Mouse (Mus musculus) liver, postnatal 0 days (tissue): ENCODE measurements at regions not wholly inside any gene's neighbourhood (a gene's known extent, or its start where the extent isn't known, plus 50 kb on each side); places are given as distances from the start of the nearest gene placed in this dataset.

ENCODE experiments used
- ATAC-seq: fragments of 200-750 bp; cut with Nextera tagmentation; 2 replicates; pipeline ENCODE4 v1.8.0; 2017; ENCODE audit warnings: mild to moderate bottlenecking, moderate library complexity
- DNase-seq: peaks from one replicate; pipeline ENCODE4 v3.0.0-alpha.2; 2016
- H3K27ac ChIP-seq: fragments of 300-500 bp; sonication (generic); 2 replicates; pipeline ENCODE4 v1.5.1; 2014; ENCODE audit warnings: antibody characterized with exemption, moderate library complexity, mild to moderate bottlenecking, low read depth
- H3K27me3 ChIP-seq: fragments of 300-500 bp; sonication (generic); 2 replicates; pipeline ENCODE4 v1.6.1; 2014; ENCODE audit warnings: low read length, control low read depth, mixed read lengths; ENCODE audit not compliant: insufficient read depth
- H3K36me3 ChIP-seq: fragments of 300-500 bp; sonication (generic); replicated peaks from 2 replicates; pipeline ENCODE4 v1.6.1; 2014; ENCODE audit warnings: mild to moderate bottlenecking, control low read depth, low read length, moderate library complexity, mixed read lengths; ENCODE audit not compliant: insufficient read depth
- H3K4me1 ChIP-seq: fragments of 300-500 bp; sonication (generic); 2 replicates; pipeline ENCODE4 v1.6.1; 2014; ENCODE audit warnings: antibody characterized with exemption, mild to moderate bottlenecking, control low read depth; ENCODE audit not compliant: insufficient read depth
- H3K4me2 ChIP-seq: fragments of 300-500 bp; sonication (generic); 2 replicates; pipeline ENCODE4 v1.6.1; 2014; ENCODE audit warnings: low read depth, mild to moderate bottlenecking, low read length, moderate library complexity, mixed read lengths
- H3K4me3 ChIP-seq: fragments of 300-500 bp; sonication (generic); 2 replicates; pipeline ENCODE4 v1.5.1; 2014; ENCODE audit warnings: low read depth, low read length
- H3K9ac ChIP-seq: fragments of 300-500 bp; sonication (generic); replicated peaks from 2 replicates; pipeline ENCODE4 v1.6.1; 2014; ENCODE audit warnings: mild to moderate bottlenecking, moderate library complexity
- H3K9me3 ChIP-seq: fragments of 300-500 bp; sonication (generic); 2 replicates; pipeline ENCODE4 v1.6.1; 2016; ENCODE audit warnings: mild to moderate bottlenecking, control low read depth, low read length, mixed read lengths
- CTCF ChIP-seq: sonication (generic); IDR thresholded peaks from 2 replicates; pipeline ENCODE4 v1.5.1; 2016; ENCODE audit warnings: antibody characterized with exemption, low read depth
- EP300 ChIP-seq: IDR thresholded peaks from 2 replicates; pipeline ENCODE4 v1.6.1; 2016; ENCODE audit warnings: antibody characterized with exemption, low read depth, mild to moderate bottlenecking
- WGBS: fragments of 180-500 bp; shearing (Covaris S2); extraction: QIAGEN DNeasy Blood & Tissue Kit; methylation state at CpG from one replicate; pipeline ENCODE4 v1.1.7; 2014; ENCODE audit not compliant: insufficient replicate concordance; 5-methylcytosine and 5-hydroxymethylcytosine counted together

DNA sequence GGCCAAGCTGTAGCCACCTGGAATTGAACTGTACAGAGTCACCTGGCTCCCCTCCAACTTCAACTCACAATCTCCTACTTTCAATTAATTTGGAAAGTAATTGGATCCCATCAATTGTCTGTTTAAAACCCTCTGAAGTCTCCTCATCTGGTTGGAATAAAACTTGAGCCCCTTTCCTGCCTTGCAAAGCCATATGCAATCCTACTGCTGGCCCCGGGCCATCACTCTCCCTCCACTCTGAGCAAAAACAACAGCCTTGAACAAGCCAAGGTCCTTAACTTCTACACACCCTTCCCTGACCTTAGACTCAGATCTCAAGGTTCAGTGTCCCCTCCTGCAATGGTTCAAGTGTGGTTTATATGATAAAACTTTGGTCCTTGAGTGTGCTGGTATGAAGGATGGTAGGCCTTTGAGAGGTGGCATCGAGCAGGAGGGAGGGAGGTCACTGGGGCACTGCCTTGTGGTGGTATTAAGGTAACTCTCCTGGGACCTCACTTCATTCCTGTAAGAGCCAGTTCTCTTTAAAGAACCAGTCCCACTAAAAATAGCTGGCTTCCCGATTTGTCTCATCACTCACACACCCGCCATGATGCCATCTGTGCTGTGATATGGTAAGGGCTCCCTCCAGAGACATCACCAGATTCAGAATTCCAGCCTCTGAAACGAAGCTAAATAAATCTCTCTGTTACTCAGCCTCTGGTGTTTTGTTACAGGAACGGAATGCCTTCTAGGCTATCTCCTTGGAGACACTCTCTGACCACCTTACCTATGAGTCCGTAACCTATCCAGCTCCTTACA lies 112.0 kb upstream of the Zmiz1 start:
- H3K4me3 ChIP-seq = no peak overlapping the region
- H3K27ac ChIP-seq = no peak overlapping the region
- ATAC-seq (no peak), DNase-seq (no peak)
- H3K27me3 ChIP-seq = no peaks in the 10 kb centered on the region
- WGBS = 74% methylated on average over 7 of the region's 7 CpGs
- H3K9ac ChIP-seq = no peak overlapping the region
- TF ChIP-seq CTCF = no peak
- TF ChIP-seq EP300 = no peak
- no peaks in the 10 kb centered on the region for H3K36me3 ChIP-seq
- H3K9me3 ChIP-seq = no peaks in the 10 kb centered on the region
- H3K4me1 ChIP-seq = no peaks in the 10 kb centered on the region
- no peak overlapping the region for H3K4me2 ChIP-seq

DNA sequence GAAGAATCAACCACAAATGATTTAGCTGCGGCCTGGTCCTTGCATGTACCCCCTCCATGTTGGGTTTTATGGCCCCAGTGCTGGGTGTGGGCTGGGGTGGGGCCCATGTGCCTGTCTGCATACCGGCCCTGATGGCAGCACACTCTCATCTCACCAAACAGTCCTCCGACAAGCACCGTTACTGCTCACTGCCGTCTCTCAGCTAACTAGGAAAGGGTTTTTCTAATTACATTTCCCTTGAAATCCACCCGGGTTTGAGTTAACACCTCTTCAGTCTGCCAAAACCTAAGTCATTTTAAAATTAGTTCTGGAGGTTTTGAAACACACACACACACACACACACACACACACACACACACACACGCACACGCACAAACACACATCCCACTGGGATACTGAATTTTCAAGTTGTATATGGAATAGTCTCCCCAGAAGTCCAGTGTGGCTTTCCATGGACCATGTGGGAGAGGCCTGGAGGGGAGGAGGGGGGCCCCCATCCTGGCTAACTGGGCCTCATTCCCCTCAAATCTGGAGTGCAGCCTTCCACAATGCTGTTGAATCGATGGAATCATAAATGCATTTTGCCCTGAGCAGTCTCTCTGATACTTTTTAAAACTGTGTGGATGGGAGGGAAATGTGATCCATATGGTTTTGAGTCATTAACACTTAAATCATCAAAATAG lies 108.6 kb upstream of the Zmiz1 start:
- H3K36me3 ChIP-seq = no peaks in the 10 kb centered on the region
- no peaks in the 10 kb centered on the region for H3K27me3 ChIP-seq
- no peak overlapping the region for H3K4me2 ChIP-seq
- no peak for TF ChIP-seq CTCF
- no peak for TF ChIP-seq EP300
- no peak overlapping the region for H3K4me3 ChIP-seq
- no peak for DNase-seq
- no peak overlapping the region for H3K27ac ChIP-seq
- no peaks in the 10 kb centered on the region for H3K4me1 ChIP-seq
- no peaks in the 10 kb centered on the region for H3K9me3 ChIP-seq
- H3K9ac ChIP-seq = no peak overlapping the region
- no peak for ATAC-seq
- 66% methylated on average over 9 of the region's 9 CpGs for WGBS

DNA sequence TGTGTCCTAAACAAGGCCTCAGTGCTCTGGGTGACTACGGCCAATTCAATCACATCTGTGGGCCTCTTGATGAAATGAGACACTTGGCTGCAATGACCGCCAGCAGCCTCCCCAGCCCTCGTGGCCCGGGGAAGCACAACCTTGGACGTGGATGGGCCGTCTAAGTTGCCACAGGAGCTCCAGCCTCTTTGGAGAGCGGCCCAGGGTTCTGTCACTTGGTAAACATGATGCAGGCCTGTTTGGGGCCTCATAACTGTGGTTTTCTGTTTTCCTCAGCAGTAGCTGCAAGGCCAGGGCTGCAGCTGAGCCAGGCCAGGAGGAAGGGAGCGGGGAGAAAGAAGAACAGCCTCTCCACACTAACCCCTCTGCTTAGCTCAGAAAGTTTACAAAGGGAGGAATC lies 105.2 kb upstream of the Zmiz1 start:
- Histone ChIP-seq H3K4me3 (no peak overlapping the region), H3K4me1 (no peaks in the 10 kb centered on the region), H3K27me3 (no peaks in the 10 kb centered on the region), H3K9ac (no peak overlapping the region), H3K4me2 (no peak overlapping the region), H3K27ac (no peak overlapping the region), H3K36me3 (no peaks in the 10 kb centered on the region), H3K9me3 (no peaks in the 10 kb centered on the region)
- ATAC-seq = no peak
- no peak for TF ChIP-seq EP300
- no peak for TF ChIP-seq CTCF
- WGBS = 69% methylated on average over 8 of the region's 8 CpGs
- no peak for DNase-seq

DNA sequence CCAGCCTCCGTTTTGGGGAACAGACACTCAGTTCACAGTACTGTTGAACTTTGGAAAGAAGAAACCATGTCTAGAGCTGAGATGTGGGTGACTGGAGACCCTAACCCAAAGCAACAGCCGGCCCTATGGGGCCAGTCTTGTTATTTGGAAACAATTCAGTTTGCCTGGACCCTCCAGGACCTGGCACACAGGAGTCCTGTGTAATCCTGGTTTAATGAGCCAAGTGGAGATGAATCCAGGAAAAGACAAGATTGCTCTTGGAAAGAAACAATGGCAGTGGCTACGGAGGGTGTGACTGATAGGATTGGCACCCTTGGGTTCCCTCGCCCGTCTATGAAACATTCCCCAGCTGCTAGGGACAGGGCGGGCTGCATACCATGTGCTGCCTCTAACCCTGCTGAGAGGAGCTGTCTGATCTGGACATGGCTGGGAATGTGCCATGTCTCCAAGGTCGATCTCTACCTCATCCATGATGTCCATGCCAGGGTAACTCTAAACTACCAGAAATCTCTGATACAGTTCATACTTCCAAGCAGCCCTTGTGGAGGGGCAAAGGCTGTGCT lies 104.6 kb upstream of the Zmiz1 start:
- TF ChIP-seq EP300 = no peak
- WGBS = 76% methylated on average over 7 of the region's 7 CpGs
- ATAC-seq = no peak
- no peak for DNase-seq
- H3K9ac ChIP-seq = no peak overlapping the region
- no peaks in the 10 kb centered on the region for H3K4me1 ChIP-seq
- no peak overlapping the region for H3K27ac ChIP-seq
- H3K27me3 ChIP-seq = no peaks in the 10 kb centered on the region
- H3K4me2 ChIP-seq = no peak overlapping the region
- H3K36me3 ChIP-seq = no peaks in the 10 kb centered on the region
- H3K9me3 ChIP-seq = no peaks in the 10 kb centered on the region
- H3K4me3 ChIP-seq = no peak overlapping the region

DNA sequence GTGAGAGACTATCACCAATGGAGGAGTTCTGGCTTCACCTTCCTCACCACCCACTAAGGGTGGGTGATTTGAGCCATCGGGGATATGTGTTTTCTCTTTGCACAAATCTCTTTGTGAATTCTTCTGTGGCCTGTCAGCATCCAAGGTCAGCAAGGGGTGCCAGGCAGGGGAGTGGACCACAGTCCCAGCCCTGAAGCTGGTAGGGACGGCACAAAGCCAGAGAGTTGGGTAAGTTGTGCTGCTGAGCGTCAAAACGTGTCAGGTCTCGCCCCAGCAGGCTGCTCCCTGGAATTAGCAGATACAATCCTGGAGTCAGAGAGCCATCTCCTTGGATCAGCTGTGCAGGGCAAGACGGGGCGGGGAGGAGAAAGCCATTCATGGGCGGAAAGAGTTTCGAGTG lies 101.2 kb upstream of the Zmiz1 start:
- H3K9me3 ChIP-seq = no peaks in the 10 kb centered on the region
- 81% methylated on average over 9 of the region's 9 CpGs for WGBS
- H3K36me3 ChIP-seq = no peaks in the 10 kb centered on the region
- H3K27me3 ChIP-seq = no peaks in the 10 kb centered on the region
- no peak for ATAC-seq
- DNase-seq = no peak
- no peak overlapping the region for H3K9ac ChIP-seq
- H3K4me2 ChIP-seq = no peak overlapping the region
- no peak overlapping the region for H3K4me3 ChIP-seq
- TF ChIP-seq CTCF (no peak), EP300 (no peak)
- H3K27ac ChIP-seq = no peak overlapping the region
- no peaks in the 10 kb centered on the region for H3K4me1 ChIP-seq

DNA sequence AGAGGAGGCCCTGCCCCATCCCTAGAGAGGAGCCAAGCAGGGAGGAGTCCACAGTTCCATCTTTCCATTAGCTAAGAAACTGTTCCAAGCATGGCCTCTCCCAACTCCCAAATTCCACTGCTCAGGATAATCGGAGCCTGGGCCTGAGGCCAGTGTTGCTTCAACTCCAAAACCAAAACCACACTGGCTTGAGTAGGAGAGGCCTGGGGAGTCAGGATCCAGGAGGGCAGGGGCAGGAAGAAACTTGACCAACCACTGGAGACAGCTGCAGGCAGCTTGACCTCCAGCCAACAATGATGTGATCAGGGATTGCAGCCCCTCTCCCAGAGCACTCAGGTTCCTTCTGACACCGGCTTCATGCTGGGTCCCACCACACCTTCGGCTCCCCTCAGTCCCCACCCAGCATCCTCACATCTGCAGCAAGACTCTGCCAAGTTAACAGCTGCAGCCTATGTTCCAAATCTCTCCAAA lies 99.1 kb upstream of the Zmiz1 start:
- Histone ChIP-seq H3K36me3 (no peaks in the 10 kb centered on the region), H3K4me1 (no peaks in the 10 kb centered on the region), H3K27me3 (no peaks in the 10 kb centered on the region), H3K4me2 (no peak overlapping the region), H3K4me3 (no peak overlapping the region), H3K9me3 (no peaks in the 10 kb centered on the region), H3K27ac (no peak overlapping the region), H3K9ac (no peak overlapping the region)
- TF ChIP-seq CTCF (no peak), EP300 (no peak)
- WGBS = 78% methylated on average over 3 of the region's 3 CpGs
- ATAC-seq = no peak
- DNase-seq = no peak
